Mouse (Mus musculus) gastrocnemius, adult 2 months (tissue): ENCODE measurements at regions not wholly inside any gene's neighbourhood (a gene's known extent, or its start where the extent isn't known, plus 50 kb on each side); places are given as distances from the start of the nearest gene placed in this dataset.

Source experiments
- DNase-seq: peaks from one replicate; pipeline ENCODE4 v3.0.0; 2022
- H3K27ac ChIP-seq: fragments of 200-600 bp; 2 replicates; pipeline ENCODE4 v1.8.1; 2022; ENCODE audit warnings: mild to moderate bottlenecking
- H3K4me3 ChIP-seq: fragments of 200-600 bp; 2 replicates; pipeline ENCODE4 v1.8.1; 2022; ENCODE audit warnings: mild to moderate bottlenecking, moderate library complexity
- CTCF ChIP-seq: fragments of 200-600 bp; IDR thresholded peaks from 2 replicates; pipeline ENCODE4 v1.8.1; 2022; ENCODE audit warnings: antibody characterized with exemption, mild to moderate bottlenecking, moderate library complexity
- intact Hi-C: fragments of 180-260 bp; cut with DNase I; formaldehyde crosslinking; loops from one replicate; pipeline ENCODE4 v1.15.1; 2025

DNA sequence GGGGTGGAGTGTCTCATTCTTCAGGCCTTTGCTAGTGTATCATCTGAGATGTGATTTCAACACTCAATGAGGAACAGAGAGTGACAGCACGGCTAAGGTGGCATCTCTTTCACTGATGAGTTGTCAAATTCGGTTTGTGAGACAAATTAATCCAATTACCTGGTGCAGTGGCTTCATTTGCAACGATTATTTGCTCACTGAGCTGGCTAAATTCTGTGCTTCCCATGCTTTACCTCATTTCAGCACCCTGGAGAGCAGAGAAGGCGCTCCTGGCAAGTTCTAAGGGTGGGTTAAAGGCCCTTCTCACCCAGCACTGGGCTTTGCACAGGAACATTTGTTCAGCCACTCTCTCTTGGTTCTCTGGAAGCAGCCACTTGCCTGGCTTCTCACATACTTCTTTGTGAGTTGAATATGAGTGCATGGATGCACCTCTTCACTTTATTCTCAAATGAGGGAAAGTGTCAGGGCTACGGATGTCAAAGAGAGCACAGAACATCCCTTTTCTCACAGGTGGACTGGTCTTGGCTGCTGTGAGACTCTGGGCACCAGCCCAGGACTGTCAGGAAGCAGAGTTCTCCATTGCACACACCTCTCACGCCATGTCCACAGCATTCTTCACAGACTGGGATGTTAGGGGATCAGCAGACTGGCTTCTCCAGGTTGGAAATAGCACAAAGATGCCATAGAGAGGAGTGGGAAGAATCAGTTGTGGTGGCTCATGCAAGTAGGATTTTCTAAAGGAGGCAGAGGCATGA lies 193.4 kb downstream of the Sec23ip start:
- no peak for TF ChIP-seq CTCF

DNA sequence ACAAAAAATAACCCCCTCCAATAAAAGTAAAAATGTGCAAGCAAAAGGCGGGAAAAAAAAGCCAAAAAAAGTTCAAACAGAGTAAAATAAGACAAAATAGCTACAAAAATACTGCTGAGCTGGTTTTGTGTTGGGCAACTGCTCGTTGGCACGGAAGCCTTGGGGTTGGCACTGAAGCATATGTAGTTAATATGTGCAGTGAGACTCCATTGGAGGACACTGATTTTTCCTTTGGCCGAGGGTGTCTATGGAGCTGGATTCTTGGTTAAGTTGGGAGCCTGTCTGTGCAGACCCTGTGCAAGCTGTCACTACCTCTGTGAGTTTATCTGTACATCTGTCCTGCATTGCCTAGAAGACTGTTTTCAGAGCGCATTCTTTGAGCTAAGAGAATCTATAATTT lies 215.8 kb downstream of the Sec23ip start:
- H3K4me3 ChIP-seq, result no peak overlapping the region
- intact Hi-C loops, result no loop called here
- no peak for TF ChIP-seq CTCF
- H3K27ac ChIP-seq, result no peak overlapping the region
- no peak for DNase-seq

More for the DNA sequence above, 193.4 kb downstream of the Sec23ip start:
- DNase-seq, result no peak
- Histone ChIP-seq H3K4me3 (no peak overlapping the region), H3K27ac (no peak overlapping the region)
- intact Hi-C loops, result no loop called here

DNA sequence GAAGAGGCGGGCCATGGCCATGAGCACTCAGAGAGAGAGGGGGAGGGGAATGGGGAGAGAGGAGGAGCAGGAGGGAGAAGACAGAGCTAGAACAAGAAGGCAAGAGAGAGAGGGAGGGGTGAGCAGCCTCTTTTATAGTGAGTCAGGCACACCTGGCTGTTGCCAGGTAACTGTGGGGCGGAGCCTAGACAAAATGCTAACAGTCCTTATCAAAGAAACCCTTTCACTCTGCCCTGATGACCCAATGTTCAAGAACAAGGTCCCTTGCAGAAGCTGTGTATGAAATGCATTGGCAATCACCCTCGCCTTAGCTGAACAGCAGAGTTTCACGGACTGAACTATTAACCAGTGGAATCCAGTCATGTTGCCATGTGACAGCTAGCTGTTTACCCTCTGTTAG lies 235.2 kb downstream of the Sec23ip start:
- no peak for DNase-seq
- intact Hi-C loops, result no loop called here
- Histone ChIP-seq H3K27ac (no peak overlapping the region), H3K4me3 (no peak overlapping the region)
- no peak for TF ChIP-seq CTCF

DNA sequence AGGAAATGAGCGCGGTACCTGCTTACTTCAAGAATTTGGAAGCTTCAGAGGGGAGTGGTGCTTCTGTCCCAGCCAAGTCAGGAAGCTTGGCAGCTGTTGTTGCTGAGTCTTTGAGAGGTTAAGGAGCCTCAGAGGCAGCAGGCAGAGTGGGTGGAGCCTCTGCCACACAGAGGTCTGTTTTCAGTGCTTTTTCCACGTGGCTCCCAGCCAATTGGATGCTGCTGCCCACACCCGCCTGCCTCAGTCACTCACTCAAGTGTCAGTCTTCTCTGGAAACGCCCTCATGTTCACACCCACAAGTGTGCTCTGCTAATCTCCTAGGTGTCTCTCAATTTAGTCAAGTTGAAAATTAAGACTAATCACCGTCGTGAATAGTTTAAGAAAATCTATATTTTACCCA lies 236.1 kb downstream of the Sec23ip start:
- Histone ChIP-seq H3K4me3 (no peak overlapping the region), H3K27ac (no peak overlapping the region)
- no peak for DNase-seq
- intact Hi-C loops, result no loop called here
- no peak for TF ChIP-seq CTCF

DNA sequence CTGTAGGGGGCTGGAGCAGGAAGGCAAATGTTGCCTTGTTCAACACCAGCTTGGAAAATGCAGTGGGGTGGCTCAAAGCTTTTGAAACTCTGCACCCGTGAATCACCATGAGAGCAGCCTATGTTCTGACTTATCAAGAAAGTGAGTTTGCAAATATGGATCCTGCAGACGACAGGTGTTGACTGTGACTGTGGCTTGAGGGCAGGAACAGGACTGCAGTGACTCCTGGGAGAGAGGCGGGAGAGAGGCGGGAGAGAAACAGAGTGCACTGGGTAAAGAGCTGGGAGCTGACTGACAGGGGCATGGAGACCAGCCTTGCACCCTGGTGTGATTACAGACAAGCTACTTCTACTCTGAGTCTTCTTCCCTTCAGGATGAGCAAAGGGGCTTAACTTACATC lies 254.0 kb downstream of the Sec23ip start:
- DNase-seq, result no peak
- intact Hi-C loops, result no loop called here
- no peak for TF ChIP-seq CTCF
- Histone ChIP-seq H3K27ac (no peak overlapping the region), H3K4me3 (no peak overlapping the region)

DNA sequence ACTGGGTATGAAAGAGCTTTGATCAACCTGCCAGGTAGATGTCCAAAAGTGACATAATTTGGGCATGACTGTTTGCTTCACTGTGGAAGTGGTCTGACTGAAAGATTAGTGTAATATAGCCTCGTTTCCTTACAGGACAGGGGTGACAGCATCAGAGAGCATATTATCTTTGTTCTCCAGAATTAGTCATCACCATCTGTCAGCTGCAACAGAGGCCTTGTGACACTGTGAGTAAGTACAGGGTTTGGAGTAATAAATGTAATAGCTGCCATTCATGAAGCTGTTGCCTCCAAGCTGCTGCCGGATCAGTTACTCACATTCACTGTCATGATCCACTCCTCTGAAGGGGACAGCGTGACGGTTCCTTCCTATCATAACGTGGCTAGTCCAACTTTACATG lies 254.4 kb upstream of the Plpp4 start:
- no peak for TF ChIP-seq CTCF
- DNase-seq, result no peak
- intact Hi-C loops, result no loop called here
- H3K27ac ChIP-seq, result no peak overlapping the region
- H3K4me3 ChIP-seq, result no peak overlapping the region

DNA sequence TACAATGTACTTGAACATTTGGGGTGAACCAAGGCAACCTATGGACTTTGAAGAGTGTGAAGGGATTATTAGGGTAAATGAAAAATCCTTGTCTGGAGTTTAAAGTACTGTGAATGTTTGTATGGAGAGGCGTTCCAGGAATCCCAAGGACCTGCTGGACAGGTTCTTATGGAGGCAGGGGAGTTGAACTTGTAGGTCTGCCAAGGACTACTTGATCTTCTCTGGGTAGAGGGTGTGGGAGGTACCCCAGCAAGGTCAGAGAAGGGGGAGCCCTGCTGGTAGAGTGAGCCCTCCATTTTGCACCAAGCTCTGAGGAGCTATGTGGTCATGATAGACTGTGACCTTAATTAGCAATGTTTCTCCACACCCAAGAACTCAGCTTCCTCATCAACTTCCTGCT lies 253.7 kb upstream of the Plpp4 start:
- H3K4me3 ChIP-seq, result no peak overlapping the region
- no peak overlapping the region for H3K27ac ChIP-seq
- intact Hi-C loops, result no loop called here
- DNase-seq, result no peak
- no peak for TF ChIP-seq CTCF

DNA sequence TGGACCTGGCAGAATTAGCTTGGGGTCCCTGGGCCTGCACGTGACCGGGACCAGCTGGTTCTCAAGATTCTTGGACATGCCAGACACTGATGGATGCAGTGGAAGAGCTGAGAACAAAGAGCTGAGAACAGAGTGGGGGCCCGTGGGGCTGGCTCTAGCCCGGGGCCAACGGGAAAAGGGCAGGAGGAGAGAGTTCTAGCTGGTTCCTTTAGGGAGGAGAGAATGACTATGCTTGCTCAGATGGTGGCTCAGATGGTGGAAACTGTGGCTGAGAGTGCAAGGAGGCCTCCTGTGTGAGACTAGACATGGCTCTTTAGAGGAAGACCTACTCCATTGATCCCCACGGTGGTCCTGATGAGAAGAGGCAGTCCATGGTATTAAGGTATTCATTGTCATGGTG lies 240.5 kb upstream of the Plpp4 start:
- intact Hi-C loops, result no loop called here
- no peak overlapping the region for H3K27ac ChIP-seq
- DNase-seq, result no peak
- H3K4me3 ChIP-seq, result no peak overlapping the region
- no peak for TF ChIP-seq CTCF

DNA sequence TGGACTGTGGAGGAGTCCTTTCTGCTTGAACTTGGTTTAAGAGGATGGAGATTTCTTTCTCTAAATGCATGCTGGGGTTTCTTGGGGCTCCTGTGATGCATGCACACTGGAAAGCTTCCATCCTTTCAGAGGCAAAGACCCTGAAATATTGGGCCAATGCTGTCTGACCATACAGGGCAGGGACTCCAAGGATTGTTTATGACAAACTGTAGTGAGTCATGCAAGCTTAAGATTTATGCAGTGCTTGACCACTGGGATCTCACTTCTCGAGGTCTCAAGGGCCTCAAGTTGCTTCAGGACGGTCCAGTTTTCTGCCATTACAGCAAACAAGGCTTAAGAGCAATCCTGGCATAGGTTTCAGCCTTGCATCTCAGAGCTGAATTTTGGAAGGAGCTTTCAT lies 229.7 kb upstream of the Plpp4 start:
- intact Hi-C loops, result no loop called here
- no peak for TF ChIP-seq CTCF

DNA sequence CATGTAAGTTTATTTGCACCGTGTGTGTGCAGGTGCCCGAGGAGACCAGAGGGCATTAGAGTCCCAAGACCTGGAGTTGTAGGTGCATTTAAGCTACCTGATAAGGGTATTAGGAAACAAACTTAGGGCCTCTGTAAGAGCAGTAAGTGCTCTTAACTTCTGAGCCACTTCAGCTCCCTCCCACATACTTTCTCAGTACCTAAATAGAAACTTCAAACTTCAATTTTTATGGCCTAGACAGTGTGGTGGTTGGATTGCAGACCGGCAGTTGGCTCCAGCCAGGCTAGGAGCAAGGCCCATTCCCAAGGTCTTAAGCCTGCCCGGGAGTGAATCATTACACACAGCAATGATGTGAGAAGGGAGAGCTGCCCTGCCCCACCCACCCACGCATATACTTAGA lies 208.8 kb upstream of the Plpp4 start:
- DNase-seq, result no peak
- no peak overlapping the region for H3K27ac ChIP-seq
- no peak for TF ChIP-seq CTCF
- H3K4me3 ChIP-seq, result no peak overlapping the region
- intact Hi-C loops, result no loop called here

More for the DNA sequence above, 229.7 kb upstream of the Plpp4 start:
- Histone ChIP-seq H3K4me3 (no peak overlapping the region), H3K27ac (no peak overlapping the region)
- no peak for DNase-seq

DNA sequence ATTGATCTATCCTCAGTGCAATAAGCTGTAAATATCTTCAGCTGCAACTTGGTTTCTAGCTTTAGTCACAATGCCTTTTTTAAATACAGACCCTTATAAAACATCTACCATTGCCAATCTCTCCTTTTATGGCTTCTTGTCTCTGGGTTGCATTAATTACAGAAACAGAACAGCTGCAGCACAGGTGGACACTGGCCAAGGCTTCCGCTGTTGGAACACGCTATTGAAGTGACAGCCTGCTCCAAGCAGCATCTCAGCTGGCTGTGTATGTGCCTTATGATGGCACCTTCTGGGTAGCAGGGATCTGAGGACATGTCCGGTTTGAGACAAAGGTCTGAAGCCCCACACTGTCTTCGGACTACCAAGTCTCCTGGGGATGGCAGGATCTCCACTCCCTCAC lies 207.1 kb upstream of the Plpp4 start:
- no peak overlapping the region for H3K27ac ChIP-seq
- no peak for TF ChIP-seq CTCF
- no peak overlapping the region for H3K4me3 ChIP-seq
- intact Hi-C loops, result no loop called here
- DNase-seq, result peak; percentile 32

DNA sequence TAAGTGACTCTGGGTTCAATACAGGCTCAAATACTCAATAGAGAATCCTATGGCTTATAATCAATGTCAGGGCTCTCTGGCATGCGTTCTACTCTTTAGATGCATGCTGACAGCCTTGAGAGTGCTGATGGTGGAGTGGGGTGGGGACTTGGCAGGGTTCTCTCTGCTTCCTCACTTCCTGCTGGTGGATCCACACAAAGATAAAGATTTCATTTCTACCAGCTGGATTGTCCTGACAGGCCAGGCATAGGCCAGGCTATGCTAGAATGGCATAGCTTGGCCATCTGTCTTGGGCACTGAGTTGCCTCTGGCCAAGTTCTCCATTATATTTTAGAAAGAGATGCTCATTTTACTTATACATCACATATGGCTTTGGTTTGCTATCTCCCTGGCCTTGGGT lies 206.2 kb upstream of the Plpp4 start:
- no peak for TF ChIP-seq CTCF
- no peak overlapping the region for H3K4me3 ChIP-seq
- DNase-seq, result no peak
- no peak overlapping the region for H3K27ac ChIP-seq
- intact Hi-C loops, result no loop called here

DNA sequence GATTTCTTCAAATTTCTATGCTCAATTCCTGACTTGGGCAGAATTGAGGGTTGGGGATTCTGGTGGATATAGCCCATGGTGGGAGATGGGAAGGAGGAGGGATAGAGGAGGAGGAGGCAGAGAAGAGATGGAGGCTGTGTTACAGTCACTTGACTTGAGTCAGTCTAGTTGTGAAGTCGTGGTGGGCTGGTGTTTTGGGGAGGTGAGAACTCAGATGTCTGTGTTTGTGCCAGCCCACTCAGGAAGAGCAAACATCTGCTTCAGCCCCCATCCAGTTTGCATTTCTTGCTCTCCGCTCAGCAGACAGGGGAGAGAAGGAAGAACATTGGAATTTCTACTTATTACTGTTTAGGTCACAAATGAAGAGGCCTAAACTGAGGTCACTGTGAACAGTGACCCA lies 189.9 kb upstream of the Plpp4 start:
- no peak for DNase-seq
- H3K4me3 ChIP-seq, result no peak overlapping the region
- no peak for TF ChIP-seq CTCF
- intact Hi-C loops, result no loop called here
- H3K27ac ChIP-seq, result no peak overlapping the region

DNA sequence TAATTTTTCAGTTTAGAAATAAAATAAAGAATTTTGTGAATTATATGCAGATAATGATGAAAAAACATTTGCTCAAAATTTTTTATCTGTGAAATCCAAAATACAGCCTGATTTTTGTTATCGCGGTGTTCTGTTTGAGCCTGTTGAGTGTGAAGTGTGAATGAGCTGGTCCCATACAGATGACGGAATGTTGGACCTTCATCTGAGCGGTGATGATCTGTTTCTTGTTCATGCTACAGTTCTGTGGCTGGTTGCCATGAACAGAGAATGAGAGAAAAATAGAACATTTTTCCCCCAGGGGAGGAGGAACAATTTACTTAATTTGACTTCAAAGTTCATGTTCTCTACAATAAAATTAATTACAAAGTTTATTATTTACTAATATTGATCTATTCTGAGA lies 188.7 kb upstream of the Plpp4 start:
- DNase-seq, result no peak
- TF ChIP-seq CTCF, result no peak
- intact Hi-C loops, result no loop called here
- Histone ChIP-seq H3K27ac (no peak overlapping the region), H3K4me3 (no peak overlapping the region)

DNA sequence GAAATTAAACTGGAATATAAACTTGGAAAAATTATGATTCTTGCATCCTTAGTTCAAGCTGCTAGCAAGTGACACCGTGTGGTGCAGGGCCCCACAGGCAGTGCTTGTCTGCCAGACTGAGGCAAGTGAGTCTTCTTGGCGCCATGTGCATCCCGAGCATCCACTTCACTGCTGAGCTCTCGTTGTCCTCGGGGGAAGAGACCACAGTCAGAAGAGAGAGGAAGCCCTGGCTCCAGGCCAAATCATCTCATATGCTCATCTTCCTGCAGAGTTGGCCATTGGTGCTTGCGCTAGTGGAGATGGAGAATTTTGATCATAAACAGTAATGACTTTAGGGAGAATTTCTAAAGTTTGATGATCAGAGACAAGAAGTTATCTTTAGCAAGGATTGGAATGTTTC lies 177.0 kb upstream of the Plpp4 start:
- H3K27ac ChIP-seq, result no peak overlapping the region
- DNase-seq, result no peak
- intact Hi-C loops, result no loop called here
- no peak for TF ChIP-seq CTCF
- no peak overlapping the region for H3K4me3 ChIP-seq
